Mouse (Mus musculus): ENCODE measurements at regions not wholly inside any gene's neighbourhood (a gene's known extent, or its start where the extent isn't known, plus 50 kb on each side); places are given as distances from the start of the nearest gene placed in this dataset.

DNA sequence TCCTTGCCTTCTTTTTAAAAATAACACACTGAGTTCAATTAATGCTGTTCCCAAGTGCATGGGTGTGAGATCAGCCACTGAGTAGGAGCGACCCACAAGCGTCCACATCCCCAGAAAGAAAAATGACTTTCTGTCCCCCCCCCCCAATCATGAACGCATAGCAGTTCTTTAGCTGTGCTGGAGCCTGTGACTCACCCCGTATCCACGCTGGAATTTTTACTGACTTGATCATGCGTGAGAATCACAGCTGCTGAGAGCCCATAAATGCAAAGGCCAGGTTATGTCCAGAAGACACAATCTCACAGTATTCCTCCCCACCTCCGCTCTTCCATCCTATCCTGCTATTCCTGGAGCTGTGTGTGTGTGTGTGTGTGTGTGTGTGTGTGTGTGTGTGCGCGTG, 53.3 kb downstream of the Fos start:
- no peak for DNase-seq

DNA sequence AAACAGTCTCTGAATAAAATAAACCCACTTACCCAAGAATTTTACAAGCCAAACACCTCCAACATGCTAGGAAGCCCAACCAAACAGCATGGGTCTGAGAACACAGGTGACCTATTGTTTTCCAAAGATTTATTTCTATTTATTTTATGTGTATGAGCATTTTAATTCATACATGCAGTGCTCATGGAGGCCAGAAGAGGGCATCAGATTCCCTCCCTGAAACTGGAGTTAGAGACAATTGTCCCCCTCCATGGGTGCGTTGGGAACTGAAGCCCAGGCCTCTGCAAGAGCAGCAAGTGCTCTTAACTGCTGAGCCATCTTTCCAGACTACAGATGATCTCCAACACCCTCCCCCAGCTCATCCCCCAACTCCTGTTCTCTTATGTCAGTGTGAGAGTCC, 57.9 kb downstream of the Fos start:
- peak; percentile 45 for DNase-seq

DNA sequence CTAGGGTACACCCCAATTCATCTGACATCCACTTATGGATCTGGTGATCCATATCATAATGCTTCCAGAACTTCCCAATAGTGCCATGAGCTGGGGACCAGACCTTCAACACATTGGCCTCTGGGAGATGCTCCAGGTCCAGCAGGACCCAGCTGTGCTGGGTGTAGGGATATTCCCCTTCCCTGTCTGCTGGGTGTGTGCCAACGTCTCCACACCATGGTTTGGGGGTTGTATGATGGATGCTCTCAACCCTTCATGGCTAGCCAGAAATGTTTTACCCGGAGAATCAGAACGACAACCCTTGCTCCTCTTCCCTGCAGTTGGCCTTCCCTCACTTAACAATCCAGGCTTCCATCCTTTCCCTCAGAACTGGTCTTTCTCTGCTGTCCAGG, 58.5 kb downstream of the Fos start:
- no peak for DNase-seq

DNA sequence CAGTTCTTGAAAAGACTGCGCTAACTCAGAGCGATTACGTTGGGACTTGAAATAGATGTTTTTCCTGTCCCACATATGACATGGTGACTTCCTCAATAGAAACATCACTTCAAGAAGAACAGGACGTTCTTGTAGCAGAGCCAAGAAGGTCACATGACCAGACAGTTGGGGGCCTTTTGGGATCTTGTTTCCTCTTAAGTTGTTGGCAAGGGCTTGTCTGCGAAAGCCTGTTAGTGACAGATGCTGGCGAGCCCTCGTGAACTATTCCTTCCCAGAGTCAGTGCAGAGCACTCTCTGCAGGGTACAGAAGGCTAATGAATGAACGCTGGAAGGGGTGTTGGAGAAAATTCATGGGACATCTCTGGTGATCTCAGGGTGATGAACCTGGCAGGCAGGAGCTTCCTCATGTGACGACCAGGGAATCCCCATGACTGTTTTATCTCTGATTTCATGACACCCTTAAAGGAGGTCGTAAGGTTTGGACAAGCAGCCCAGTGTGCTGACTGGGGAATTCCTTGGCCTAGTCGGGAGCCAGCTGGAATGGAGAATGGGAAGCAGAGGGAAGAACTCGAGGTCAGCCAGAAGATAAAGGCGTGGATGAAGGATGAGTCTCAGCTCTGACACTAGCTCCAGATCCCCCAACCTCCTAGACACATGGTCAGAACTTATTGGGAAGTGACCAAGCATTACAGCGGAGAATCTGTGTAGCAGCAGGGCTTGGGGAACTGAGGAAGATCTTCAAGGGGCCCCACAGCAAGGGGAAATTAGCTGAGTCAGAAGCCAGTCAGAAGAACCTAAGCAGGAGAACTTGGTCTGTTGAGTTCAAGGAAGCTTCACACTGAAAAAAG, 59.1 kb downstream of the Fos start:
- DNase-seq = peak; percentile 46

DNA sequence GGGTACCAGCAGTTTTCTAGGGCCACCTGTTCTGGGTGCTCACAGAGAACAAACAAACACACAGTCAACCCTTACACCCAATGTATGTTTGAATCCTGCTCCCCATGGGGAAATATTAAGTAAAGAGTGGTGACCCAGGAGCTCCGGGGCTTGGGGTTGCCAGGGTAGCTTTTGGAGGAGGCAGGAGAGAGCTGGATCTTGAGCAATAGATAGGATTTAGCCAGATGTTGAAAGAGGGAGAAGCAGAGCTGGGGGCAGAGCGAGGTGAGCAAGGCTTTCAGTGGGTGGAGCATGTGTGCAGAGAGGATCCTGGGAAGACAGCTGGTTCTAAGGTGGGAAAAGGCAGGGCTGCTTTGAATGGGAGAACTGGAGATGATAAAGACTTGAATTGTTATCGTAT, 59.9 kb downstream of the Fos start:
- no peak for DNase-seq

DNA sequence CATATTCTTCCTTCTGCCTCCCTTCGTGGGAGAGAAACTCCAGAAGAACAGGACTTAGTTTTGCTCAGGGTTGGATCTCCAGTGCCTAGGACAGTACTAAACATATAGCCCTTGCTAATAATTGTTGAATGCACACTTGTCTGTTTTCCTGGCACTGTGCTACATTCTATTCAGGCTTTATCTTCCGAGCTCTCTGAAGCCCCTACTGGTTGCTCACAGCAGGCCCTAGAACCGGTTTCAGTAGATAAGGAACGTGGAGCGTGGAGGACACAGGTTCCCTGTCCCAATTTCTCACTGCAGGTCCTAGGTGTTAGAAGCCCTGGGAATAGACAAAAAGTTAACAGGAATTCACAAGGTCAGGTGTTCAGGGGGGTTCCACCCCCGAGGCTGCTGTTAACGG, 59.4 kb upstream of the Jdp2 start:
- no peak for DNase-seq

DNA sequence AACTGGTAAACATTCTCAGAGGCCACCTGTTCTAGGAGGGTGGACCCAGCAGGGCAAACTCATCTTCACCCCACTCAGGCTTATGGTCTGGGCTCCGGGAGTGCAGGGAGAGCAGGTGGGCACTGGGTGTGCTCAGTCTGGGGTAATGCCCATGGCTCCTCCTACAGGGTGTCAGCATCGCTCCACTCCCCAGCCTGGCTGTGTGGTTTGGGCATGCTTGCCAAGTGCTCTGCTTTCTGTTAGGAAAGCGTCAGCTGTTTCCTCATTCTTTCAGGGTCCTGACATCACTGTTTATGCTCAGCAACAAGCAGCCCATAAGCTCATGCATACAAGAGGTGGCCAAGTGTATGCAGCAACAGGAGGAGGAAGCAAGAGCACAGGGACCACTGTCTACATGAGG, 57.7 kb upstream of the Jdp2 start:
- DNase-seq = peak; percentile 75

DNA sequence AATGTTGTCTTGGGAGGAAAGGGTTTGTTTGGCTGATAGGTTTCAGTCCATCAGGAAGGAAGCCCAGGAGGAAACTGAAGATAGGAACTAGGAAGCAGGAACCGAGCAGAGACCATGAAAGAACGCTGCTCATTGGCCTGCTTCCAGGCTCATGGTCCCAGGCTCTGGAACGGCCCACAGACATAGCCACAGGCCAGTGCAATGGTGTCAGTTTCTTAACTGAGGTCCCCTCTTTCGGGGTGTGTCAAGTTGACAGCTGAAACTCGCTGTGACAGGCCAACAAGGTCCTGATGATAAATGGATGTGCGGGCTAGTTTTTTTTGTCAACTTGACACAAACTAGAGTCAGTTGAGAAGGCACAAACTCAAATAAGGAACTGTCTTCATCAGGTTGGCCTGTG, 55.9 kb upstream of the Jdp2 start:
- DNase-seq = no peak

DNA sequence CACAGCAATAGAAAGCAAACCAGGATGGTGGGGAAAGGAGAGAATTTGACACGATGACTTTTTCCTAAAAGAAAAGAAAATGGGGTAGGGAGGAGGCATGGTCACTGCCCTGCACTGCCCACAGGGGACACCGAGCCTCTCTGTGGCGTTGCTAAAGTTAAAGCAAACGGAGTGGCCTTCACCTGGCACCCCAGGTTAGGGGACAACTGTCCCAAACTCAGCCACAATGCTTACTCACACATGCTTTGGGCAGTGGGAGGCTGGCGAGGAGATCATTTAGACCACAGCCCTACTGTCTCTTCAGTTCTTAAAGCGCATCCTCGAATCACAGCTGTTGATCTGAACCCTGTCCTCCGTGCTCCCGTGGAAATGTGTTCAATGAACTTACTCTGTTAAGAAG, 55.3 kb upstream of the Jdp2 start:
- DNase-seq = no peak

DNA sequence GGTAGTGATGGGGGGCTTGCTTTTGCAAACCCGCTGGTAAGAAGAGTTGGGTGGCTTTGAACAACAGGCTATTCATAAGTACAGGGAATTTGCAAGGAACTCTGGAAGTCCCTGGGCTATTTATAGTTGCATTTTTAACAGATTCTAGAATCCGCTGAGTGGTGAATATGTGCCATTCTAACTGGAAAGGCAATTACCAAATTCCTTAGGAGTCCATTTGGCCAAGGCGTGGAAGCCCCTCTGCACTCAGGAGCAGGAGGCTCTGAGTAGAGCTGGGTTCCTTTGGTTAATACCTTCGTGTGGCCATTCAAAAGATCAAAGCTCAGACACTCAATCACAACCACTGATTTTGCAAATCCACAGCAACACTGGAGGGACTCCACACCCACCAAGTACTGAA, 54.0 kb upstream of the Jdp2 start:
- DNase-seq = no peak

DNA sequence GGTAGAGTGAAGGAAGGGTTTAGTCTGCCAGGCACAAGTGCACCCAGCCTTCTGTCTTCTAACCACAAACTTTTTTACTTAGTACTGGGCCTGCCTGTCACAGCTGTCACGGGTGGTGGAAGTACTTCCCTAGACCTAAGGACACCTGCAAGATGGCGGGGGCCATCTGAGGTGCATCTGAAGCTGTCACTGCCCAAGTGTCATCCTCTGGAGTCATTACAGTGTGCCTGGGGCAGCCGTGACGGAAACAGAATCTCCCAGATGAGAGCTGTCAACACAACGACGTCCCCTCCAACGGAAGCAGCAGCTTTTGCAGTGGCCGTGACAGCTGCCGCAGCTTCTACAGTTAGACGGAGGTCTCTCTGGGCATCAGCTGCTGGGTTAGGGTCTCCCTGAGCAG, 53.1 kb upstream of the Jdp2 start:
- DNase-seq = peak; percentile 79

DNA sequence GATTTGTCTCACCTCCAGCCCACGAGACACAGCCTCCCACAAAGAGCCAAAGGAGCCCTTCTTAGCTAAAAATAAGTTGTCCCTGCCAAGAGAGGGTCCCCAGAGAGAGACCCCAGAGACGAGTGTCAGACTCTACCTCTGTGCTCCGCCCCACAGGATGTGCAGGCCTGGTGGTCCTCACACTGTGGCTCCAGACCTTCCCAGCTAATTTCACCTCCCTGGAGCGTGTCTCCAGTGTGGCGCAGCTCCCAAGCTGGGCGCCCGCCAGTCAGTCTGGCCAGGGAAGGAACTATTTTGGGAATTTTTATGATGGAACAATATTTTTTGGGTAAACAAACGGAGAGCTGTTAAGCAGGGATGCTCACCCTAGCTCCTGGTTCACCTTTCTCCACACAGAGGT, 50.8 kb upstream of the Jdp2 start:
- no peak for DNase-seq

Measured in thymus, postnatal 25 days (tissue).